Mouse (Mus musculus) erythroblast, embryonic 14.5 days (primary cell): ENCODE data around the gene Gfod1.

Experiments used
- GATA1 ChIP-seq: IDR thresholded peaks from 2 replicates; pipeline ENCODE4 v1.6.1; 2012; ENCODE audit warnings: low read length, inconsistent platforms, mixed read lengths
- TAL1 ChIP-seq: IDR thresholded peaks from 3 replicates; pipeline ENCODE4 v1.6.1; 2012; ENCODE audit warnings: low read length, inconsistent platforms, mixed read lengths

DNA sequence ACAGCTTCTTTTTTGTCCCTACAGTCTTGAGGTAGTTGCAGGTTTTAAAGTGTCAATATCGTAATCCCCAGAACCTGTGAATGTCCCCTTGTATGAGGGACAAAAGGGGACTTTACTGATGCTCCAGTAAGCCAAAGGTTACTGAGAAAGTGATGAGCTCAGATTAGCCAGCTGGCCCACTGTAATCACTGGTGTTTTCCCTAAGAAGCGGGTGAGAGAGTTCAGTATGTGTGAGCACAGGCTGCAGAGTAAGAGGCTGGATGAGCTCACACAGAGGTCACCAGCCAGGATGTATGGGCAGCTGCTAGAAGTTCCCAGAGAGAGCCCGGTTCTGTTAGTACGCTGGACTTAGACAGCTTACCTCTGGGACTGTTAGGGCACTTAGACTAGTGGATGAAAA lies 85.7 kb downstream of the Gfod1 start:
- TF ChIP-seq TAL1 = no peak
- no peak for TF ChIP-seq GATA1
